Mouse (Mus musculus): Measurements from ENCODE around the gene Cptp.

The Cptp gene

GRCm38 (mm10) chr4:155840076-155841002 is 28.9 kb downstream of the Cptp start:
- DNase-seq, result no peak

DNA sequence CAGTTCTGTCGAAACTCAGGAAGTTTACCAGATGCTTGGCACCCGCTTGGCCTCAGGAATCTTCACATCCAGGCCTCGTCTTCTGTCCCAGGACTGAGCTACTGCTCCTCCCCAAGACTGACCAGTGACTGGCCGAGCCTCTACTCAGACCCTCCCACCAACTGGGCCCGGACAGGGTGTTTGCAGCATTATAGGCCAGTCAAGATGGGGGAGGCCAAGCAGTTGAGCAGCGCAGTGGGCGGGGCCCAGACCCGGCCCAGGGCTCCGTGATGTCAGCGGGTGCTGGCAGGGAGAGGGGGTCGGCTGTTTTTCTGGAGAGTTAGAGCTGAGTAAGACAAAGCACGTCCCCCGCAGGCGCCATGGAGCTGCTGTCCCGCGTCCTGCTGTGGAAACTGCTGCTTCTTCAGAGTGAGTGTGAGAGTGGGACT is 29.7 kb downstream of the Cptp start, which contains the start of gene Mxra8:
Mxra8 (plus strand) TSS at position 198 of the 428 bp plus-strand sequence.
- DNase-seq, result peak; percentile 85

GRCm38 (mm10) chr4:155838187-155839153 is 30.8 kb downstream of the Cptp start:
- DNase-seq, result no peak

DNA sequence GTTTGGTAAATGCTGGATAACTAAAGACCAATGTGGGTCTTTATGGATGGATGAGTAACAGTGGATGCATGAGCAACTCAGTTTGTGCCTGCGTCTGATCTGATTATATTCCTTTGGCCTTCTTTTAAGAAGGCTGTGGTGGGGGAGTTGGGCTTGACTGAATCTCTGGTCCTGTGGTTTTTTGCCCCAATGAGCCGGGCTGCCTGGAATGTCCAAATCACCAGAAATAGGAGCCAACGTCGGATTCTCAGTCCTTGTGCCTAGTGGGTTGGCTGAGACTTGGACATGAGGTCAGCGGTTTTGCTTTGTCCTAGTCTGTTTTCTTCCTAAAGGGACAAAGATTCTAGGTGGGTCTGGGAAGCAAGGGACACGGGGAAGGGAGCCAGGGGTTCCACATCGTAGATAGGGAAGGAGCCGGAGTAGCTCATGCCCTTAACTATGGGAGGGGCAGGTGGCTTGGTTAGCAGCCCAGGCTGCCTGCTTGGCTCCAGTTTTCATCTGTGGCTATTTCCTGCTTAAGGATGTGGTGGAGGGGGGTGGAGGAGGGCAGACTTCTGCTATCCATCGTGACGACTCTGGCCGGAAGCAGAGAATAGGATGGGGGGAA is 31.7 kb downstream of the Cptp start:
- DNase-seq, result peak; percentile 49

DNA sequence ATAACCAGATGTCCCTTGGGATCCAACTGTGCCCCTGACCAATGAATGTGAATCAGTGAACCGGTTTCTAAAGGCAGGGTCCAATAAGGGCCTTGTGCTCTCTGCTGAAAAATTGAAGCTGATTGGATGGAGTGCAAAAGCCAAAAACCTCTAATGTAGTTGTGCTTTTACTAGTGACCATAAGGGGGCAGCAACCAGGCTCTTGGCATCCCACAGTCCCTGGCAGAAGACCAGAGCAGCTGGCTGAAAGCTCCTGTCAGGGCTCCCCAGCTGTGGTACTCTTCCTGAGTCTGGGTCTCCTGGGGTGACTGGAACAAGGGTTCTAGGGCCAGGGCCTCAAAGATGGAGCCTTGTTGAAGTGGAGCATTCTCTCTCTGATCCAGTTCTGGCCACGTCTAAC is 35.4 kb downstream of the Cptp start:
- DNase-seq, result peak; percentile 77

DNA sequence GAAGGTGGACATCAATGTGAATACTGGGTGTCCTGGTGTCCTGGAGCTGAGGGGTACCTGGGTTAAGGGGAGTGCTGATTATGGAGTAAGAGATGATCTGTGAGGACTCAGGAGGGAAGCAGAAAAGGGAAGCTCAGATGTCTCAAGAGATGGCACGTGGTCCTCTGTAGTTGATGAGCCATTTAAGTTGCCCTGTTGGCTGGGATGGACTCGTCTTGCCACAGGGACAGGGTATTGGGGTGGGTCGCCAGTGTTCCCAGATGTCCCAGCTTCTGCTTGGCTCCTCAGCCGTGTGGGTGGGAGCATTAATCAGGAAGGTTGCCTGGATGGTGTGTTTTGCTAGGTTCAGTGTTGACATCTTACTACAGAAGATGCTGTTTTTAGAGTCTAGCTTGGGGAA is 36.0 kb downstream of the Cptp start:
- no peak for DNase-seq

DNA sequence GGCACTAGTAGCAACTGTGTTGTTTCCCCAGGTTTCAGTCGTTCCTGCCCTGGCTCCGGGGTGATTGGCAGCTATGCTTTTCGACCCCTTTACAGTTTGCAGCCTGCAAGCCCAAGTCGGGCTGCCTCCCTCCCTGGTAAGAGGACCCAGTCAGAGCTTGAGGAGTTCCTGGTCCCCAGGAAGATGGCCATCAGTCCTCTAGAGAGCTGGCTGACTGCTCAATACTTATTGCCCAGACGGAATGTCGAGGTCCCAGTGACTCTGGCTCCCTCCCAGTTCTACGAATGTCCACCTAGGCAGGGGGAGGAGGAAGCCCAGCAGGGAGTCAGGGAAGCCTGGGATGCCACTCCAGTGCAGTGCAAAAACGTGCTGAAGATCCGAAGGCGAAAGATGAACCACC is 36.9 kb downstream of the Cptp start:
- DNase-seq, result no peak

GRCm38 (mm10) chr4:155831831-155832230 is 37.4 kb downstream of the Cptp start:
- DNase-seq, result no peak

- peak; percentile 92 for DNase-seq
Measured at GRCm38 (mm10) chr4:155831205-155831766, 38.0 kb downstream of the Cptp start, which contains the start of gene Aurkaip1. Gene Aurkaip1 (plus strand): TSS chr4:155831272.

DNA sequence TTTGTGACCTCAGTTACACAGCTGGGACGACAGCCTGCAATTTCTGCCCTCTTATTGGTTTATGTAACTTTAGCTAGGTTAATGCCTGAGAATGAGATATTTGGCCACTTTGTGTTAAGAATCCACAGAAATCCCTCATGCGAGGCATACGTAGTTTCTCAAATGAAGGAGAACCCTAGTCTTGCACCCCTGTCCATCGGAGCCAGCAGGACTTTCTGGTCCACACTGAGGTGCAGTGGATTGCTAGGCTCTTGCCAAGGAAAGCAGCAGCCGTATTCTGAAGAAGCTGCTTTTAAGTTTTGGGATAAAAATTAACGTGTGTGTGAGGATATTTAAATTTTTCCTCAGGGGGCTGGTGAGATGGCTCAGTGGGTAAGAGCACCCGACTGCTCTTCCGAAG is 38.6 kb downstream of the Cptp start:
- no peak for DNase-seq

DNA sequence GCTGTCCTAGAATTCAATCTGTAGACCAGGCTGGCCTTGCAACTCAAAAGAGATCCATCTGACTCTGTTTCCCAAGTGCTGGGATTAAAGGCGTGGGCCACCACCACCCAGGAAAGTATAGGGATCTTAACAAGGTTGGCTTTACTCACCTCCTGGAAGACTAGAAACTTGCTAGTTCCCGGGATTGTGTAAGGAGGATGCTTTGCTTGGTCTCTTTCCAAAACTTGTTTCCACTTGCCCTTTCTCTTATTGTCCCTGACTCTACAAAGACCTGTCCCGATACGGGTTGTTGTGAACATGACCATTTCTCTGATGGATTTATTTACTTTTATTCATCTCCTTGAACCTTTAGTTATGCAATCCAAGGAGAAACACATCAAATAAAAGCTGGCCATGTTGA is 39.4 kb downstream of the Cptp start:
- DNase-seq, result no peak

- DNase-seq, result no peak
Measured at GRCm38 (mm10) chr4:155823443-155823842, 45.8 kb downstream of the Cptp start.

DNA sequence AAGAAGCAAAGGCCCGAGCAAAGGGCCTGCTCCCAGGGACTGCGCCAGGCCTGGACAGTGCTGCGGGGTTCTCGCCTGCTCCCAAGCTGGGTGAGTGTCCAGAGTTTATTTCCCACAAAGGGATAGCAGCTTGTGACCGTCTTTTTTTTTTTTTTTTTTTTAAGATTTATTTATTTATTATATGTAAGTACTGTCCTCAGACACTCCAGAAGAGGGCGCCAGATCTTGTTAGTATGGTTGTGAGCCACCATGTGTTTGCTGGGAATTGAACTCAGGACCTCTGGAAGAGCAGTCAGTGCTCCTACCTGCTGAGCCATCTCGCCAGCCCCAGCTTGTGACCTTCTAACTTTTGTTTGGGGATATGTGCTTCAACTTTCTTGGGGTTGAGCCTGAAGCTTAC is 48.2 kb downstream of the Cptp start:
- no peak for DNase-seq

DNA sequence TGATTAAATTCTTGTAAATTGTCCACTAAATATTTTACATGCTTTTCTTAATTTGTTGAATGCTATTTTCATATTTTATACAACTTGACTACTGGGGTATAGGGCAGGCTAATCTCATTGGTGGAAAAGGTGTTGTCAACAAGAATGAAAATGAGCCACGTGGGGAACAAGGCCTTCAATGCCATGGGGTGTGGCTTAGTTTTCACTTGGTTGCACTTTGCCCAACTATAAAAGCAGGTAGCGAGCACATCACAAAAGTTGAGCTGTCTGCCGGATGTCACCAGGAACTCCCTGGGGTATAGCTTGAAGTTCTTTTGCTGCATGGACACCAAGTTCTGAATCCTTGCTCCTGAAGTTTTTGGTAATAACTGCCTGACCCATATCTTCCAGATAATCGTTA is 51.7 kb downstream of the Cptp start:
- DNase-seq, result no peak

All from kidney, adult 11 months (tissue).